Mouse (Mus musculus) cerebellum, postnatal 36 days (tissue): Measurements from ENCODE around the gene Atrip.

Experiments used
- DNase-seq, 2 experiments: peaks; one replicate each; pipeline ENCODE4 v3.0.0; 2021 to 2022; ENCODE audit warnings: mixed read lengths in 2 of 2

Gene Atrip

GRCm38 (mm10) chr9:109097291-109097690, 23.4 kb upstream of the Atrip start:
- DNase-seq: no peak

GRCm38 (mm10) chr9:109096856-109097255, 22.9 kb upstream of the Atrip start:
- DNase-seq: no peak

GRCm38 (mm10) chr9:109096251-109096661, 22.3 kb upstream of the Atrip start:
- no peak for DNase-seq

- peak; percentile 38 to 53 for DNase-seq
These were observed 21.4 kb upstream of the Atrip start, which contains the start of gene Plxnb1 for GRCm38 (mm10) chr9:109095137-109095982. Gene Plxnb1 (plus strand): TSS chr9:109095389.

GRCm38 (mm10) chr9:109094553-109095136, 20.7 kb upstream of the Atrip start:
- DNase-seq: no peak

GRCm38 (mm10) chr9:109093786-109094552, 20.0 kb upstream of the Atrip start:
- no peak for DNase-seq

- no peak for DNase-seq
These were observed 18.9 kb upstream of the Atrip start for GRCm38 (mm10) chr9:109092799-109093198.

- no peak for DNase-seq
These were observed 17.9 kb upstream of the Atrip start for GRCm38 (mm10) chr9:109091802-109092201.

GRCm38 (mm10) chr9:109090446-109090845, 16.5 kb upstream of the Atrip start:
- DNase-seq: no peak

GRCm38 (mm10) chr9:109087987-109088386, 14.1 kb upstream of the Atrip start:
- DNase-seq: peak in 1 of 2 experiments; percentile 24

- DNase-seq: no peak
These were observed 11.0 kb upstream of the Atrip start for GRCm38 (mm10) chr9:109084922-109085321.

GRCm38 (mm10) chr9:109082124-109082800, 8.3 kb upstream of the Atrip start, which contains the start of the genes Ccdc51 and Tma7:
Gene Ccdc51 (plus strand): TSS chr9:109082493.
Gene Tma7 (minus strand): TSS chr9:109082587.
- peak; percentile 83 for DNase-seq

GRCm38 (mm10) chr9:109081749-109082123, 7.8 kb upstream of the Atrip start:
- DNase-seq: no peak

- no peak for DNase-seq
These were observed 6.6 kb upstream of the Atrip start for GRCm38 (mm10) chr9:109080516-109080915.

GRCm38 (mm10) chr9:109068095-109068735, 5.7 kb downstream of the Atrip start:
- DNase-seq: no peak

GRCm38 (mm10) chr9:109060898-109061295, 13.0 kb downstream of the Atrip start:
- no peak for DNase-seq

GRCm38 (mm10) chr9:109060184-109060897, 13.6 kb downstream of the Atrip start:
- no peak for DNase-seq

GRCm38 (mm10) chr9:109059136-109059903, 14.6 kb downstream of the Atrip start, which contains the start of gene Trex1:
Gene Trex1 (minus strand): TSS chr9:109059734.
- DNase-seq: peak; percentile 89 to 93

GRCm38 (mm10) chr9:109058006-109058765, 15.7 kb downstream of the Atrip start:
- DNase-seq: no peak

- DNase-seq: no peak
These were observed 16.4 kb downstream of the Atrip start for GRCm38 (mm10) chr9:109057543-109057942.
